Mouse (Mus musculus): Measurements from ENCODE around the gene Tmem251. TPM values are rescaled to one million over a fixed set of nuclear protein-coding genes. Genes with fewer than 3 reads are reported as not detected.

Tmem251 gene
- 2.0 TPM in 2 replicates for polyA plus RNA-seq (2012; rRNA removed)
- 6.6 and 6.7 TPM in 2 replicates for polyA plus RNA-seq (2014; fragmentation: Nextera tagmentation; extraction: Ambion mirVana)

- Histone ChIP-seq H3K27ac (peak within 1 kb of the TSS; percentile 77), H3K36me3 (replicated peaks; ENCODE audit: control insufficient read depth, insufficient read depth, low read depth) (peaks cover 7% of the 10 kb centered on the region), H3K9ac (replicated peaks) (peak within 1 kb of the TSS; percentile 95), H3K9me3 (ENCODE audit: control insufficient read depth, low read length) (no peaks in the 10 kb centered on the region), H3K4me3 (ENCODE audit: insufficient read depth in 1 of 2, low read depth in 2 of 2, low read length in 2 of 2) (peak within 1 kb of the TSS; percentile 77 to 98), H3K4me2 (ENCODE audit: low read depth) (peak within 1 kb of the TSS; percentile 86), H3K27me3 (ENCODE audit: control insufficient read depth, insufficient read depth, low read length) (no peaks in the 10 kb centered on the region), H3K4me1 (replicated peaks; ENCODE audit: control insufficient read depth in 2 of 2, insufficient read depth in 2 of 2, low read length in 1 of 2) (peaks cover 13 to 22% of the 10 kb centered on the region in 2 experiments)
- DNase-seq (ENCODE audit: low read depth in 3 of 3, low spot score in 3 of 3) (peak; percentile 80 to 82 (median 80)), ATAC-seq (ENCODE audit: insufficient read depth) (peak; percentile 97)
- under 1% methylated on average over 63 of the region's 63 CpGs for WGBS (ENCODE audit: insufficient replicate concordance)
- no peak for TF ChIP-seq EP300 (IDR thresholded peaks at IDR 0.05; ENCODE audit: low read depth)
- peak; percentile 33; the same call in 1 of the 2 replicates for TF ChIP-seq CTCF (IDR thresholded peaks at IDR 0.05; ENCODE audit: low read depth)
Measured at GRCm38 (mm10) chr12:102743589-102744574, at the start of gene Tmem251, which contains the start of gene Moap1. Tmem251 (plus strand) TSS chr12:102743762. Moap1 (minus strand) TSS chr12:102743661.

GRCm38 (mm10) chr12:102695369-102696239, 48.0 kb upstream of the Tmem251 start:
- 61% methylated on average over 18 of the region's 18 CpGs for WGBS (ENCODE audit: insufficient replicate concordance)
- TF ChIP-seq CTCF (IDR thresholded peaks at IDR 0.05; ENCODE audit: low read depth) (no peak), EP300 (IDR thresholded peaks at IDR 0.05; ENCODE audit: low read depth) (no peak)
- DNase-seq (ENCODE audit: low read depth in 3 of 3, low spot score in 3 of 3) (no peak), ATAC-seq (ENCODE audit: insufficient read depth) (no peak)
- Histone ChIP-seq H3K36me3 (replicated peaks; ENCODE audit: control insufficient read depth, insufficient read depth, low read depth) (no peaks in the 10 kb centered on the region), H3K9me3 (ENCODE audit: control insufficient read depth, low read length) (no peaks in the 10 kb centered on the region), H3K27me3 (ENCODE audit: control insufficient read depth, insufficient read depth, low read length) (no peaks in the 10 kb centered on the region), H3K9ac (replicated peaks) (no peak overlapping the region), H3K4me2 (ENCODE audit: low read depth) (no peak overlapping the region), H3K4me1 (replicated peaks; ENCODE audit: control insufficient read depth in 2 of 2, insufficient read depth in 2 of 2, low read length in 1 of 2) (peaks cover 0 to 20% of the 10 kb centered on the region in 2 experiments; a peak in 3 of 4 replicates), H3K4me3 (ENCODE audit: insufficient read depth in 1 of 2, low read depth in 2 of 2, low read length in 2 of 2) (no peak overlapping the region), H3K27ac (no peak overlapping the region)

GRCm38 (mm10) chr12:102696635-102697354, 46.8 kb upstream of the Tmem251 start:
- H3K9ac ChIP-seq (replicated peaks), result no peak overlapping the region
- H3K27me3 ChIP-seq (ENCODE audit: control insufficient read depth, insufficient read depth, low read length), result no peaks in the 10 kb centered on the region
- H3K4me1 ChIP-seq (replicated peaks; ENCODE audit: control insufficient read depth in 2 of 2, insufficient read depth in 2 of 2, low read length in 1 of 2), result peaks cover 0 to 20% of the 10 kb centered on the region in 2 experiments; a peak in 3 of 4 replicates
- DNase-seq (ENCODE audit: low read depth in 3 of 3, low spot score in 3 of 3) (no peak), ATAC-seq (ENCODE audit: insufficient read depth) (no peak)
- no peak for TF ChIP-seq CTCF (IDR thresholded peaks at IDR 0.05; ENCODE audit: low read depth)
- no peak for TF ChIP-seq EP300 (IDR thresholded peaks at IDR 0.05; ENCODE audit: low read depth)
- no peak overlapping the region for H3K4me3 ChIP-seq (ENCODE audit: insufficient read depth in 1 of 2, low read depth in 2 of 2, low read length in 2 of 2)
- H3K27ac ChIP-seq, result no peak overlapping the region
- no peak overlapping the region for H3K4me2 ChIP-seq (ENCODE audit: low read depth)
- no peaks in the 10 kb centered on the region for H3K36me3 ChIP-seq (replicated peaks; ENCODE audit: control insufficient read depth, insufficient read depth, low read depth)
- H3K9me3 ChIP-seq (ENCODE audit: control insufficient read depth, low read length), result no peaks in the 10 kb centered on the region
- WGBS (ENCODE audit: insufficient replicate concordance), result 76% methylated on average over 14 of the region's 14 CpGs

- Histone ChIP-seq H3K4me2 (ENCODE audit: low read depth) (no peak overlapping the region), H3K4me1 (replicated peaks; ENCODE audit: control insufficient read depth in 2 of 2, insufficient read depth in 2 of 2, low read length in 1 of 2) (peaks cover 0 to 20% of the 10 kb centered on the region in 2 experiments; a peak in 3 of 4 replicates), H3K27me3 (ENCODE audit: control insufficient read depth, insufficient read depth, low read length) (no peaks in the 10 kb centered on the region), H3K9ac (replicated peaks) (no peak overlapping the region), H3K36me3 (replicated peaks; ENCODE audit: control insufficient read depth, insufficient read depth, low read depth) (no peaks in the 10 kb centered on the region), H3K27ac (no peak overlapping the region), H3K4me3 (ENCODE audit: insufficient read depth in 1 of 2, low read depth in 2 of 2, low read length in 2 of 2) (no peak overlapping the region), H3K9me3 (ENCODE audit: control insufficient read depth, low read length) (no peaks in the 10 kb centered on the region)
- ATAC-seq (ENCODE audit: insufficient read depth), result no peak
- 65% methylated on average over 7 of the region's 7 CpGs for WGBS (ENCODE audit: insufficient replicate concordance)
- no peak for TF ChIP-seq CTCF (IDR thresholded peaks at IDR 0.05; ENCODE audit: low read depth)
- no peak for TF ChIP-seq EP300 (IDR thresholded peaks at IDR 0.05; ENCODE audit: low read depth)
- DNase-seq (ENCODE audit: low read depth in 3 of 3, low spot score in 3 of 3), result no peak
Measured at GRCm38 (mm10) chr12:102697381-102697780, 46.2 kb upstream of the Tmem251 start.
